9 mouse cellular contexts compared by ENCODE assay signal in the genomic region with DNA sequence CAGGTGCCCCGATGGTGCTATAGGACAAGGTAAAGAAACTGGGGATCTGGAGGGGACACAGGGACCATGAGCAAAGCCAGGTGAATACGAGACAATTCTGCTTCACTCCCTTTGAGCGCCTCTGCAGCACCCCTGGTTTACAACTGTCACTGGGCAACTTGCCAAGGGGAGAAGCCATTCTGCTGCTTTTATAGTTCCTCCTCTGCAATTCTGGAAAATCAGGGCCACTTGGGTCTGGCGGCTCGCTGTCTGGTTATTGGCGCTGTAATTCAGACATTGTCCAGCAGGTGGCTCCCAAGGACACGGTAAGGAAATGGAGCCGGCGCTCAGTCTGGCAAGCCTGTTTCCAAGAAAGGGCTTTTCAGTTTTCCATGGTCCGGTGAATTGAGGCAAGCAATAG. TPM values are rescaled to one million over a fixed set of nuclear protein-coding genes. Genes with fewer than 3 reads are reported as not detected.
DNase-seq lines count a peak whose midpoint lies in the region; ATAC-seq and TF ChIP-seq lines count a peak whose summit lies in the region.
"Had no signal": no experiment of that assay in that cellular context is flagged by ENCODE, and none has a peak within 500 bp of the region (broad histone marks: within the 10 kb centered on the region; RNA-seq: fewer than 3 reads in every experiment).

No protein-coding gene starts in this region.

- H3K36me3 ChIP-seq in liver, embryonic 12.5 days, result no peaks in the 10 kb centered on the region
- H3K36me3 ChIP-seq in kidney, postnatal 0 days (ENCODE audit: insufficient read depth, low read length), result no peaks in the 10 kb centered on the region
- no peaks in the 10 kb centered on the region for H3K36me3 ChIP-seq in liver, adult 2 months (ENCODE audit: control insufficient read depth, insufficient read depth, low read length)
- H3K36me3 ChIP-seq: embryonic facial prominence, embryonic 15.5 days had no signal

- no peaks in the 10 kb centered on the region for H3K79me2 ChIP-seq in liver, adult 2 months (ENCODE audit: control insufficient read depth, insufficient read depth, low read length)

- 10% methylated on average over 10 of the region's 10 CpGs for WGBS in liver, embryonic 12.5 days (ENCODE audit: insufficient replicate concordance)
- 11% methylated on average over 10 of the region's 10 CpGs for WGBS in kidney, postnatal 0 days
- 14% methylated on average over 10 of the region's 10 CpGs for WGBS in liver, adult 2 months

- H3K27ac ChIP-seq in liver, embryonic 12.5 days, result no peak overlapping the region
- no peak overlapping the region for H3K27ac ChIP-seq in kidney, postnatal 0 days
- no peak overlapping the region for H3K27ac ChIP-seq in liver, adult 2 months (replicated peaks; ENCODE audit: insufficient read depth, low read depth, low read length)
- H3K27ac ChIP-seq: embryonic facial prominence, embryonic 15.5 days had no signal

- peaks cover 72% of the 10 kb centered on the region for H3K27me3 ChIP-seq in liver, embryonic 12.5 days (replicated peaks)
- peaks cover 39% of the 10 kb centered on the region for H3K27me3 ChIP-seq in kidney, postnatal 0 days (ENCODE audit: insufficient read depth, low read length)
- H3K27me3 ChIP-seq in liver, adult 2 months (ENCODE audit: control insufficient read depth, insufficient read depth, low read length), result no peaks in the 10 kb centered on the region

- no peak overlapping the region for H3K9ac ChIP-seq in liver, embryonic 12.5 days
- no peak overlapping the region for H3K9ac ChIP-seq in kidney, postnatal 0 days (ENCODE audit: low read depth, low read length)
- no peak overlapping the region for H3K9ac ChIP-seq in liver, adult 2 months (ENCODE audit: low read depth, low read length)
- H3K9ac ChIP-seq: embryonic facial prominence, embryonic 15.5 days had no signal

- no peak overlapping the region for H3K4me2 ChIP-seq in liver, embryonic 12.5 days
- H3K4me2 ChIP-seq in kidney, postnatal 0 days (ENCODE audit: low read length), result no peak overlapping the region
- H3K4me2 ChIP-seq: embryonic facial prominence, embryonic 15.5 days had no signal

- no peak for ATAC-seq in liver, embryonic 12.5 days
- no peak for ATAC-seq in kidney, postnatal 0 days (replicated peaks; ENCODE audit: low FRiP score, low read depth)

- no peaks in the 10 kb centered on the region for H3K9me3 ChIP-seq in liver, embryonic 12.5 days (replicated peaks)
- no peaks in the 10 kb centered on the region for H3K9me3 ChIP-seq in kidney, postnatal 0 days (replicated peaks; ENCODE audit: low read length)
- H3K9me3 ChIP-seq: embryonic facial prominence, embryonic 15.5 days had no signal

- DNase-seq in liver, result peak; percentile 79
- peak; percentile 92 for DNase-seq in cerebellum, adult 8-10 months
- peak; percentile 93 for DNase-seq in gastrocnemius, postnatal 10 days
- DNase-seq in kidney, postnatal 0 days (ENCODE audit: low spot score), result peak; percentile 93
- peak; percentile 56 for DNase-seq in liver, adult 2 months (ENCODE audit: extremely low read depth, low read depth, low spot score)
- peak; percentile 94 for DNase-seq in ovary, postnatal 14 days (ENCODE audit: low spot score)
- DNase-seq in thymus, postnatal 0 days (ENCODE audit: low spot score), result peak; percentile 83

- no peak overlapping the region for H3K4me3 ChIP-seq in liver, embryonic 12.5 days
- no peak overlapping the region for H3K4me3 ChIP-seq in kidney, postnatal 0 days (replicated peaks; ENCODE audit: low read depth, low read length)
- H3K4me3 ChIP-seq in liver, adult 2 months (ENCODE audit: insufficient read depth, low read depth, low read length), result no peak overlapping the region
- H3K4me3 ChIP-seq: embryonic facial prominence, embryonic 15.5 days had no signal

- peaks cover 13% of the 10 kb centered on the region for H3K4me1 ChIP-seq in liver, embryonic 12.5 days
- peaks cover 5% of the 10 kb centered on the region; the same call in 1 of the 2 replicates for H3K4me1 ChIP-seq in kidney, postnatal 0 days (replicated peaks; ENCODE audit: insufficient read depth, low read length)
- peaks cover 5% of the 10 kb centered on the region for H3K4me1 ChIP-seq in liver, adult 2 months (ENCODE audit: control insufficient read depth, insufficient read depth, low read length)

- peak; percentile 95 for TF ChIP-seq CTCF in kidney, postnatal 0 days (IDR thresholded peaks at IDR 0.05; ENCODE audit: low read depth)
- peak; percentile 94 for TF ChIP-seq CTCF in liver, adult 2 months (IDR thresholded peaks at IDR 0.05; ENCODE audit: low read depth, low read length)

- TF ChIP-seq POLR2A in liver, adult 2 months (IDR thresholded peaks at IDR 0.05; ENCODE audit: extremely low read depth, insufficient read depth, low read length), result no peak

RNA-seq across cellular contexts. Expression of a gene that starts 26.5 kb away (rescaled TPM):
- polyA plus RNA-seq in liver, embryonic 12.5 days (2016; fragmentation: Nextera tagmentation; extraction: Ambion mirVana), result 8.8 and 9.0 TPM in 2 replicates
- total RNA-seq in gastrocnemius, postnatal 10 days (2021), result 10 to 100 TPM; 57.1 to 61.3 TPM
- polyA plus RNA-seq in kidney, postnatal 0 days (2015; fragmentation: Nextera tagmentation; extraction: Ambion mirVana), result 27.2 and 27.8 TPM in 2 replicates
- total RNA-seq in liver, adult 2 months (2014; rRNA removed), result 121 and 187 TPM in 2 replicates
- polyA plus RNA-seq in liver, adult 2 months (2012; rRNA removed), result 183 and 205 TPM in 2 replicates
- 12.3 and 13.8 TPM in 2 replicates for polyA plus RNA-seq in thymus, postnatal 0 days (2015; fragmentation: Nextera tagmentation; extraction: Ambion mirVana)

RNA-seq across cellular contexts. Expression of a gene that starts 51.9 kb away (rescaled TPM):
- polyA plus RNA-seq in liver, embryonic 12.5 days (2016; fragmentation: Nextera tagmentation; extraction: Ambion mirVana), result 0.18 and 0.37 TPM in 2 replicates
- 10 to 100 TPM; 18.8 to 19.2 TPM for total RNA-seq in gastrocnemius, postnatal 10 days (2021)
- 0.18 and 0.28 TPM in 2 replicates for polyA plus RNA-seq in kidney, postnatal 0 days (2015; fragmentation: Nextera tagmentation; extraction: Ambion mirVana)
- total RNA-seq in liver, adult 2 months (2014; rRNA removed), result 1.6 and 2.0 TPM in 2 replicates
- 1.4 and 2.0 TPM in 2 replicates for polyA plus RNA-seq in liver, adult 2 months (2012; rRNA removed)
- 0.42 and 0.59 TPM in 2 replicates for polyA plus RNA-seq in thymus, postnatal 0 days (2015; fragmentation: Nextera tagmentation; extraction: Ambion mirVana)
